Mouse (Mus musculus) intestine, postnatal 0 days (tissue): ENCODE measurements at regions not wholly inside any gene's neighbourhood (a gene's known extent, or its start where the extent isn't known, plus 50 kb on each side); places are given as distances from the start of the nearest gene placed in this dataset. TPM values are rescaled to one million over a fixed set of nuclear protein-coding genes. Genes with fewer than 3 reads are reported as not detected.

ENCODE experiments used
- ATAC-seq: fragments of 200-750 bp; cut with Nextera tagmentation; 2 replicates; pipeline ENCODE4 v1.8.0; 2017; ENCODE audit warnings: mild to moderate bottlenecking, moderate TSS enrichment, moderate library complexity
- H3K27ac ChIP-seq: fragments of 300-500 bp; sonication (generic); 2 replicates; pipeline ENCODE4 v1.5.1; 2014; ENCODE audit warnings: mild to moderate bottlenecking, low read depth, low read length, moderate library complexity
- H3K27me3 ChIP-seq: fragments of 300-500 bp; sonication (generic); replicated peaks from 2 replicates; pipeline ENCODE4 v1.6.1; 2014; ENCODE audit warnings: low read length, mixed read lengths; ENCODE audit not compliant: control insufficient read depth, insufficient read depth
- H3K36me3 ChIP-seq: fragments of 300-500 bp; sonication (generic); 2 replicates; pipeline ENCODE4 v1.6.1; 2014; ENCODE audit warnings: mild to moderate bottlenecking, moderate library complexity; ENCODE audit not compliant: control insufficient read depth, insufficient read depth
- H3K4me1 ChIP-seq: fragments of 300-500 bp; sonication (generic); replicated peaks from 2 replicates; pipeline ENCODE4 v1.6.1; 2014; ENCODE audit warnings: antibody characterized with exemption, low read length, mixed read lengths; ENCODE audit not compliant: control insufficient read depth, insufficient read depth
- H3K4me2 ChIP-seq: fragments of 300-500 bp; sonication (generic); replicated peaks from 2 replicates; pipeline ENCODE4 v1.6.1; 2014; ENCODE audit warnings: low read depth, mild to moderate bottlenecking, moderate library complexity
- H3K4me3 ChIP-seq: fragments of 300-500 bp; sonication (generic); 2 replicates; pipeline ENCODE4 v1.5.1; 2014; ENCODE audit warnings: low read depth, low read length
- H3K9ac ChIP-seq: fragments of 300-500 bp; sonication (generic); 2 replicates; pipeline ENCODE4 v1.6.1; 2014; ENCODE audit warnings: mild to moderate bottlenecking, low read depth, low read length
- H3K9me3 ChIP-seq: fragments of 300-500 bp; sonication (generic); 2 replicates; pipeline ENCODE4 v1.6.1; 2016; ENCODE audit warnings: mixed run types; ENCODE audit not compliant: control insufficient read depth
- CTCF ChIP-seq: sonication (generic); IDR thresholded peaks from 2 replicates; pipeline ENCODE4 v1.5.1; 2016; ENCODE audit warnings: low read depth, mild to moderate bottlenecking, control low read depth, antibody characterized with exemption, moderate library complexity
- WGBS: fragments of 180-500 bp; shearing (Covaris S2); extraction: QIAGEN DNeasy Blood & Tissue Kit; methylation state at CpG from one replicate; pipeline ENCODE4 v1.1.7; 2014; 5-methylcytosine and 5-hydroxymethylcytosine counted together
- microRNA-seq: library from miRNA; unstranded; fragments of <30 nt; microRNA quantifications from one replicate; pipeline ENCODE4, GENCODE M21; 2016

- 68% methylated on average over 2 of the region's 2 CpGs for WGBS
- Histone ChIP-seq H3K4me3 (no peak overlapping the region), H3K4me2 (no peak overlapping the region), H3K9me3 (no peaks in the 10 kb centered on the region), H3K4me1 (no peaks in the 10 kb centered on the region), H3K27me3 (no peaks in the 10 kb centered on the region), H3K36me3 (no peaks in the 10 kb centered on the region), H3K27ac (no peak overlapping the region), H3K9ac (no peak overlapping the region)
- TF ChIP-seq CTCF, result no peak
- ATAC-seq, result no peak
Observed at GRCm38 (mm10) chr3:33218291-33218690, 75.2 kb upstream of the Pex5l start.

GRCm38 (mm10) chr3:33217360-33218034, 74.5 kb upstream of the Pex5l start:
- ATAC-seq, result no peak
- no peak overlapping the region for H3K27ac ChIP-seq
- no peak for TF ChIP-seq CTCF
- WGBS, result 69% methylated on average over 18 of the region's 18 CpGs
- no peaks in the 10 kb centered on the region for H3K27me3 ChIP-seq
- no peaks in the 10 kb centered on the region for H3K36me3 ChIP-seq
- no peak overlapping the region for H3K4me2 ChIP-seq
- no peak overlapping the region for H3K9ac ChIP-seq
- no peak overlapping the region for H3K4me3 ChIP-seq
- no peaks in the 10 kb centered on the region for H3K4me1 ChIP-seq
- no peaks in the 10 kb centered on the region for H3K9me3 ChIP-seq

GRCm38 (mm10) chr3:33211224-33211817, 68.3 kb upstream of the Pex5l start:
- H3K27ac ChIP-seq, result no peak overlapping the region
- H3K9me3 ChIP-seq, result no peaks in the 10 kb centered on the region
- TF ChIP-seq CTCF, result no peak
- no peak overlapping the region for H3K9ac ChIP-seq
- ATAC-seq, result no peak
- 84% methylated on average over 4 of the region's 4 CpGs for WGBS
- no peaks in the 10 kb centered on the region for H3K4me1 ChIP-seq
- no peaks in the 10 kb centered on the region for H3K27me3 ChIP-seq
- no peak overlapping the region for H3K4me3 ChIP-seq
- no peak overlapping the region for H3K4me2 ChIP-seq
- H3K36me3 ChIP-seq, result no peaks in the 10 kb centered on the region

Small RNAs in the stretch of these regions (microRNA-seq; reads per million reads assigned to microRNA genes)
- not detected for gene Gm27974
